8 mouse cellular contexts compared by ENCODE assay signal in genomic region chr6:138153111-138153510, GRCm38 (mm10). TPM values are rescaled to one million over a fixed set of nuclear protein-coding genes. Genes with fewer than 3 reads are reported as not detected.
DNase-seq lines count a peak whose midpoint lies in the region; ATAC-seq and TF ChIP-seq lines count a peak whose summit lies in the region.

No protein-coding gene starts in this region.

- TF ChIP-seq CTCF in ES-Bruce4 (IDR thresholded peaks at IDR 0.05; ENCODE audit: low read depth, low read length), result peak; percentile 87

- H3K36me3 ChIP-seq in ES-Bruce4 (ENCODE audit: control insufficient read depth, insufficient read depth, low read length, poor library complexity, severe bottlenecking), result no peaks in the 10 kb centered on the region

- H3K4me1 ChIP-seq in ES-Bruce4 (ENCODE audit: control insufficient read depth, insufficient read depth, low read length), result no peaks in the 10 kb centered on the region

- H3K27ac ChIP-seq in ES-Bruce4 (ENCODE audit: insufficient read depth, low read length), result no peak overlapping the region

- no peak overlapping the region for H3K9ac ChIP-seq in ES-Bruce4 (ENCODE audit: low read depth, poor library complexity, severe bottlenecking)

- TF ChIP-seq POLR2A in ES-Bruce4 (IDR thresholded peaks at IDR 0.05; ENCODE audit: insufficient read depth, low read length), result no peak

- intact Hi-C loops in gastrocnemius, postnatal 14 days (cut with DNase I; ENCODE audit: low total_unique reads), result loop anchor here (5.0 kb wide), 1 partner anchor 356 kb away; no protein-coding TSS in a partner anchor

- no peak overlapping the region for H3K4me3 ChIP-seq in ES-Bruce4 (ENCODE audit: low read depth, low read length)

- H3K27me3 ChIP-seq in ES-Bruce4 (ENCODE audit: control insufficient read depth, insufficient read depth, low read length, poor library complexity, severe bottlenecking), result no peaks in the 10 kb centered on the region

- ATAC-seq in CD4-positive, CD25-positive, alpha-beta regulatory T cell, adult 4 months, result no peak
- ATAC-seq in megakaryocyte progenitor cell, adult 5-6 weeks (replicated peaks; ENCODE audit: poor library complexity), result peak; percentile 94

- H3K9me3 ChIP-seq in ES-Bruce4 (replicated peaks; ENCODE audit: control insufficient read depth, insufficient read depth, low read length, poor library complexity, severe bottlenecking), result no peaks in the 10 kb centered on the region

- peak; percentile 29 for DNase-seq in CD4-positive, CD25-positive, alpha-beta regulatory T cell, adult 2 months (ENCODE audit: low read depth, low spot score)
- peak; percentile 20 for DNase-seq in cerebellum, adult 9-10 months
- DNase-seq in gastrocnemius, postnatal 14 days, result peak; percentile 74
- DNase-seq in layer of hippocampus, postnatal 10 days (ENCODE audit: low spot score in 2 of 2), result peak; percentile 78 to 82
- peak; percentile 18 to 36 for DNase-seq in spleen, postnatal 36 days (ENCODE audit: low spot score in 2 of 2)

- TF ChIP-seq EP300 in ES-Bruce4 (IDR thresholded peaks at IDR 0.05; ENCODE audit: insufficient read depth, low read depth, low read length), result no peak

RNA-seq across cellular contexts. Expression of gene Mgst1, which starts 13.0 kb away (rescaled TPM):
- polyA plus RNA-seq in CD4-positive, CD25-positive, alpha-beta regulatory T cell, adult 4 months (2017; shearing (Covaris generic)), result under 1 TPM in 1 of 2 experiments, not detected in 1; 0.75 TPM
- polyA plus RNA-seq in ES-Bruce4 (2011; ENCODE audit: insufficient read depth, insufficient read length, low read depth, missing spikeins), result 7.2 and 11.4 TPM in 2 replicates
- 1 to 10 TPM; 9.4 to 9.8 TPM for total RNA-seq in gastrocnemius, postnatal 14 days (2021)
- 10 to 100 TPM; 10.1 to 12.7 TPM for total RNA-seq in layer of hippocampus, postnatal 10 days (2021)
- 154 and 189 TPM in 2 replicates for total RNA-seq in megakaryocyte progenitor cell, adult 5-6 weeks (2015)
- 97.5 and 151 TPM in 2 replicates for total RNA-seq in megakaryocyte progenitor cell, adult 5-6 weeks (2017)

Comparison
In these comparisons a context has a peak if more than half of its experiments do, and no peak if none do; other contexts are left out.
1. DNase-seq: peak in every context shown above with its lines; median percentile 80 in layer of hippocampus, postnatal 10 days; 74 in gastrocnemius, postnatal 14 days; 29 in CD4-positive, CD25-positive, alpha-beta regulatory T cell, adult 2 months; 27 in spleen, postnatal 36 days; 20 in cerebellum, adult 9-10 months.
2. RNA of gene Mgst1, which starts 13.0 kb away (total RNA-seq): 97.5 to 189 TPM in megakaryocyte progenitor cell, adult 5-6 weeks; 10.1 to 12.7 TPM in layer of hippocampus, postnatal 10 days and 9.4 to 9.8 TPM in gastrocnemius, postnatal 14 days; every median in the first group is over 4 times any median in the second.